Mouse (Mus musculus): ENCODE data around the gene Nop9.

The Nop9 gene

GRCm38 (mm10) chr14:55730116-55730515, 15.4 kb upstream of the Nop9 start:
- no peak for DNase-seq

- DNase-seq, result no peak
Measured at GRCm38 (mm10) chr14:55730531-55731032, 14.9 kb upstream of the Nop9 start.

GRCm38 (mm10) chr14:55733889-55734288, 11.6 kb upstream of the Nop9 start:
- DNase-seq, result no peak

GRCm38 (mm10) chr14:55734869-55735268, 10.6 kb upstream of the Nop9 start:
- no peak for DNase-seq

- no peak for DNase-seq
Measured at GRCm38 (mm10) chr14:55735334-55735733, 10.2 kb upstream of the Nop9 start.

GRCm38 (mm10) chr14:55735758-55736157, 9.7 kb upstream of the Nop9 start:
- DNase-seq, result no peak

GRCm38 (mm10) chr14:55737086-55737687, 8.3 kb upstream of the Nop9 start:
- no peak for DNase-seq

GRCm38 (mm10) chr14:55743711-55744110, 1.8 kb upstream of the Nop9 start:
- peak; percentile 93 for DNase-seq

- no peak for DNase-seq
Measured at GRCm38 (mm10) chr14:55745861-55746237, 356 bp downstream of the Nop9 start.

- no peak for DNase-seq
Measured at GRCm38 (mm10) chr14:55747051-55747847, 1.8 kb downstream of the Nop9 start.

- no peak for DNase-seq
Measured at GRCm38 (mm10) chr14:55757566-55757965, 12.1 kb downstream of the Nop9 start.

- DNase-seq, result peak; percentile 60
Measured at GRCm38 (mm10) chr14:55758363-55758784, 12.9 kb downstream of the Nop9 start, which contains the start of gene Cideb. Gene Cideb (minus strand): TSS chr14:55758458.

GRCm38 (mm10) chr14:55760156-55760555, 14.7 kb downstream of the Nop9 start:
- peak; percentile 93 for DNase-seq

- no peak for DNase-seq
Measured at GRCm38 (mm10) chr14:55761163-55761562, 15.7 kb downstream of the Nop9 start, which contains the start of gene Ltb4r2. Gene Ltb4r2 (plus strand): TSS chr14:55761428.

GRCm38 (mm10) chr14:55762001-55762821, 16.7 kb downstream of the Nop9 start:
- DNase-seq, result peak; percentile 52

- peak; percentile 34 for DNase-seq
Measured at GRCm38 (mm10) chr14:55763166-55763565, 17.7 kb downstream of the Nop9 start.

GRCm38 (mm10) chr14:55765696-55766095, 20.2 kb downstream of the Nop9 start, which contains the start of gene Ltb4r1:
Gene Ltb4r1 (plus strand): TSS chr14:55765962.
- DNase-seq, result no peak

- DNase-seq, result peak; percentile 66
Measured at GRCm38 (mm10) chr14:55767519-55768414, 22.3 kb downstream of the Nop9 start.

- DNase-seq, result no peak
Measured at GRCm38 (mm10) chr14:55768555-55768954, 23.1 kb downstream of the Nop9 start.

GRCm38 (mm10) chr14:55769087-55769703, 23.7 kb downstream of the Nop9 start:
- no peak for DNase-seq

GRCm38 (mm10) chr14:55776711-55777110, 31.2 kb downstream of the Nop9 start:
- DNase-seq, result no peak

- no peak for DNase-seq
Measured at GRCm38 (mm10) chr14:55777176-55777575, 31.7 kb downstream of the Nop9 start.
